Mouse (Mus musculus) heart, adult 18-20 months (tissue): ENCODE measurements around the gene 4930518I15Rik. TPM values are rescaled to one million over a fixed set of nuclear protein-coding genes. Genes with fewer than 3 reads are reported as not detected.

ENCODE experiments used
- total RNA-seq, 2 experiments: library from RNA; stranded (reverse); gene quantifications; 2 replicates each; pipeline ENCODE4 v1.2.3; 2021

4930518I15Rik gene
- total RNA-seq, 2 experiments from 2014 or later: 0.49 to 0.60 TPM

Other genes starting within 250 kb of the 4930518I15Rik start
- gene Dlgap4, start 244.2 kb downstream of the 4930518I15Rik start, total RNA-seq: 10 to 100 TPM; 31.7 to 36.7 TPM
- gene Myl9, start 82.5 kb downstream of the 4930518I15Rik start, total RNA-seq: 10 to 100 TPM; 70.9 to 74.6 TPM
- gene Tgif2, start 17.9 kb downstream of the 4930518I15Rik start, total RNA-seq: under 1 TPM; 0.37 to 0.44 TPM
- 100 to 1,000 TPM; 110 to 113 TPM for gene Rab5if, start 5.2 kb upstream of the 4930518I15Rik start, total RNA-seq
- under 1 TPM in 1 of 2 experiments, not detected in 1; 0.31 TPM for gene Sla2, start 29.2 kb upstream of the 4930518I15Rik start, total RNA-seq
- 10 to 100 TPM; 17.7 to 23.7 TPM for gene Ndrg3, start 134.1 kb upstream of the 4930518I15Rik start, total RNA-seq
- 1 to 10 TPM; 1.7 to 2.3 TPM for gene Dsn1, start 149.2 kb upstream of the 4930518I15Rik start, total RNA-seq
- 10 to 100 TPM; 10.4 to 11.0 TPM for gene Soga1, start 221.3 kb upstream of the 4930518I15Rik start, total RNA-seq
- gene Tldc2, start 229.1 kb upstream of the 4930518I15Rik start, total RNA-seq: not detected